ENCODE assay signal across 8 mouse cellular contexts in the genomic region with DNA sequence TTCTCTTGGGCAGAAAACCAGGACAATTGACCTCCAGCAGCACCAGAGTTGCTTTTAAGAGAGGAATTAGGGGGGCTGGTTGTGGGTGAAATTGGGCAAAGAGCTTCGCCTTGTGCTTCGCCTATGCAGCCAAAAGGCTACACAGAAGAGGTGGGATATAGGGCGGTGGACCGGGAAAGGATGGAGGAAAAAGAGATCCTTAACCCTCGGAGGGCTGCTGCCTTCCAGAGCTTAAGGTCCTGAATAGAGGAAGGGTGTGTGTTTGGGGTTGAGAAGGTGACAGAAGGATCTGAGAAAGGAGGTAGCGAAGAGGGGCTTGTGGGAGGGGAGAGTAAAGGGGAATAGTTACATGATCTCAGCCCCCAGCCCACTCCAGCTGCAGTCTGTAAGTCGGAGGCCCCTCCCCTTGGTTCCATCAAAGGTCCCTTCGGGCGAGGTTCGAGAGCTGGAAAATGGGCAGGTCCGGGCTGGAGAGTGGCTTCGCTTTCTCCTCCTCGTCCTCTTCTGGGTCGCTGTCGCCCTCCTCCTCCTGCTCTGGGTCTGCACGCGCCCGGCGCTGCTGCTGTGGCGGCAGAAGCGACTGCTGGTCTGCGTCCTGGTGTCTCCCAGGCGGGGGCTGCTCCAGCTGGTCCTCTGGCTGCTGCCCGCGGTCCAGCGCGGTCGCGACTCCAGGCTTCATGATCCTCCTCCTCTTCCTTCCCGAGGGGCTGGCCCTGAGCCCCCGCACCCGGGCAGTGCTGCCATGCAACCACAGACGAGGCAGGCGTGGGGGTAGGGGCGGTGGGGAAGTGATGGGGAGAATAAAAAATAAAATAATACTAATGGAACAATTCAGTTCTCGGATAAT. TPM values are rescaled to one million over a fixed set of nuclear protein-coding genes. Genes with fewer than 3 reads are reported as not detected.
A peak's percentile ranks its signal among the peaks of the same experiment; 100 is the strongest.
DNase-seq lines count a peak whose midpoint lies in the region; ATAC-seq and TF ChIP-seq lines count a peak whose summit lies in the region.

No protein-coding gene starts in this region.

- peak; percentile 81 for ATAC-seq in kidney, embryonic 15.5 days (replicated peaks; ENCODE audit: low FRiP score)
- peak; percentile 66 for ATAC-seq in forebrain, embryonic 15.5 days (replicated peaks)
- no peak for ATAC-seq in inflammation-experienced regulatory T-cells, adult 6 months

- TF ChIP-seq CTCF in brain, embryonic 14.5 days (IDR thresholded peaks at IDR 0.05; ENCODE audit: borderline replicate concordance, extremely low read depth, insufficient read depth, insufficient read length), result no peak

- peaks cover 61% of the 10 kb centered on the region for H3K27me3 ChIP-seq in kidney, embryonic 15.5 days
- H3K27me3 ChIP-seq in forebrain, embryonic 15.5 days, result no peaks in the 10 kb centered on the region

- peak overlapping the region; percentile 69 for H3K4me2 ChIP-seq in kidney, embryonic 15.5 days
- peak overlapping the region; percentile 89 for H3K4me2 ChIP-seq in forebrain, embryonic 15.5 days (replicated peaks)

- no peaks in the 10 kb centered on the region for H3K36me3 ChIP-seq in kidney, embryonic 15.5 days
- no peaks in the 10 kb centered on the region for H3K36me3 ChIP-seq in forebrain, embryonic 15.5 days

- H3K4me3 ChIP-seq in kidney, embryonic 15.5 days (replicated peaks), result peak overlapping the region; percentile 37
- H3K4me3 ChIP-seq in forebrain, embryonic 15.5 days, result peak overlapping the region; percentile 54

- H3K9ac ChIP-seq in kidney, embryonic 15.5 days, result no peak overlapping the region
- H3K9ac ChIP-seq in forebrain, embryonic 15.5 days (replicated peaks), result peak overlapping the region; percentile 69

- TF ChIP-seq POLR2A in brain, embryonic 14.5 days (IDR thresholded peaks at IDR 0.05; ENCODE audit: borderline replicate concordance, extremely low read depth, insufficient read depth, insufficient read length, poor library complexity, severe bottlenecking), result 0 out of 2 replicates have a peak, but pooled peaks have one; percentile 10

- peaks cover 16% of the 10 kb centered on the region for H3K4me1 ChIP-seq in kidney, embryonic 15.5 days
- peaks cover 26% of the 10 kb centered on the region for H3K4me1 ChIP-seq in forebrain, embryonic 15.5 days

- H3K9me3 ChIP-seq in kidney, embryonic 15.5 days (replicated peaks), result no peaks in the 10 kb centered on the region
- no peaks in the 10 kb centered on the region for H3K9me3 ChIP-seq in forebrain, embryonic 15.5 days

- DNase-seq in kidney, adult 18-20 months, result no peak
- peak; percentile 69 for DNase-seq in brain, embryonic 14.5 days (ENCODE audit: low read depth)
- peak; percentile 15 to 62 for DNase-seq in left cerebral cortex, postnatal 10 days (ENCODE audit: extremely low spot score in 1 of 2, low spot score in 2 of 2)
- DNase-seq in retina, embryonic 14.5 days (ENCODE audit: low spot score), result peak; percentile 55
- DNase-seq in lung, postnatal 10 days, result no peak

- intact Hi-C loops in left cerebral cortex, postnatal 10 days (cut with DNase I), result loop anchor here (5.0 kb wide), 2 partner anchors 36 to 229 kb away; partner anchors contain the start of gene Xrcc5

- WGBS in kidney, embryonic 15.5 days, result 2% methylated on average over 36 of the region's 36 CpGs
- 2% methylated on average over 35 of the region's 36 CpGs for WGBS in forebrain, embryonic 15.5 days

- H3K27ac ChIP-seq in kidney, embryonic 15.5 days, result no peak overlapping the region
- H3K27ac ChIP-seq in forebrain, embryonic 15.5 days (replicated peaks), result peak overlapping the region; percentile 87

RNA-seq across cellular contexts. Expression of gene March4, which starts 0.8 kb away (rescaled TPM):
- 0.05 TPM in 1 of 2 replicates, not detected in the other for polyA plus RNA-seq in kidney, embryonic 15.5 days (2015; fragmentation: Nextera tagmentation; extraction: Ambion mirVana)
- 4.6 and 17.0 TPM in 2 replicates for polyA plus RNA-seq in brain, embryonic 14.5 days (2012; rRNA removed)
- 5.2 and 5.3 TPM in 2 replicates for polyA plus RNA-seq in forebrain, embryonic 15.5 days (2015; fragmentation: Nextera tagmentation; extraction: Ambion mirVana)
- total RNA-seq in left cerebral cortex, postnatal 10 days (2021), result 10 to 100 TPM; 47.6 to 50.1 TPM
- polyA plus RNA-seq in inflammation-experienced regulatory T-cells, adult 6 months (2017; shearing (Covaris generic)), result not detected

RNA-seq across cellular contexts. Expression of gene Smarcal1, which starts 47.1 kb away (rescaled TPM):
- 22.9 and 24.2 TPM in 2 replicates for polyA plus RNA-seq in kidney, embryonic 15.5 days (2015; fragmentation: Nextera tagmentation; extraction: Ambion mirVana)
- polyA plus RNA-seq in brain, embryonic 14.5 days (2012; rRNA removed), result 44.9 TPM in 2 replicates
- 26.9 and 28.2 TPM in 2 replicates for polyA plus RNA-seq in forebrain, embryonic 15.5 days (2015; fragmentation: Nextera tagmentation; extraction: Ambion mirVana)
- total RNA-seq in left cerebral cortex, postnatal 10 days (2021), result 10 to 100 TPM; 50.3 to 51.2 TPM
- polyA plus RNA-seq in inflammation-experienced regulatory T-cells, adult 6 months (2017; shearing (Covaris generic)), result 10 to 100 TPM; 10.4 to 15.7 (median 13.7) TPM

Comparison
In these comparisons a context has a peak if more than half of its experiments do, and no peak if none do; other contexts are left out.
1. DNase-seq: peak in brain, embryonic 14.5 days (single experiment), left cerebral cortex, postnatal 10 days (2 of 2) and retina, embryonic 14.5 days (single experiment); none in kidney, adult 18-20 months (single experiment) and lung, postnatal 10 days (single experiment).